Mouse (Mus musculus) cerebellum, postnatal 14 days (tissue): Measurements from ENCODE around the gene Nppc.
A peak's percentile ranks its signal among the peaks of the same experiment; 100 is the strongest.

Experiments used
- DNase-seq, 2 experiments: peaks; one replicate each; pipeline ENCODE4 v3.0.0; 2021; ENCODE audit warnings: mixed read lengths in 2 of 2

Nppc gene

GRCm38 (mm10) chr1:86670279-86671038 is at the start of gene Nppc:
TSS of gene Nppc (minus strand) at chr1:86670571.
- peak; percentile 69 to 81 for DNase-seq

- no peak for DNase-seq
Measured at GRCm38 (mm10) chr1:86719391-86719790, 49.0 kb upstream of the Nppc start.

- DNase-seq: no peak
Measured at GRCm38 (mm10) chr1:86718190-86718589, 47.8 kb upstream of the Nppc start.

GRCm38 (mm10) chr1:86713054-86713453 is 42.7 kb upstream of the Nppc start:
- DNase-seq: no peak

GRCm38 (mm10) chr1:86712045-86712444 is 41.7 kb upstream of the Nppc start:
- DNase-seq: no peak

- no peak for DNase-seq
Measured at GRCm38 (mm10) chr1:86709546-86709945, 39.2 kb upstream of the Nppc start.

- DNase-seq: peak; percentile 21 to 39
Measured at GRCm38 (mm10) chr1:86705461-86705860, 35.1 kb upstream of the Nppc start.

GRCm38 (mm10) chr1:86703965-86704326 is 33.6 kb upstream of the Nppc start:
- no peak for DNase-seq

- DNase-seq: peak; percentile 88 to 89
Measured at GRCm38 (mm10) chr1:86703300-86703964, 33.1 kb upstream of the Nppc start, which contains the start of gene Dis3l2. TSS of gene Dis3l2 (plus strand) at chr1:86703808.

- no peak for DNase-seq
Measured at GRCm38 (mm10) chr1:86700367-86700766, 30.0 kb upstream of the Nppc start.

- peak; percentile 39 to 63 for DNase-seq
Measured at GRCm38 (mm10) chr1:86699346-86700136, 29.2 kb upstream of the Nppc start.

- no peak for DNase-seq
Measured at GRCm38 (mm10) chr1:86698721-86699120, 28.4 kb upstream of the Nppc start.

- no peak for DNase-seq
Measured at GRCm38 (mm10) chr1:86696948-86697347, 26.6 kb upstream of the Nppc start.

- no peak for DNase-seq
Measured at GRCm38 (mm10) chr1:86691027-86691426, 20.7 kb upstream of the Nppc start.

GRCm38 (mm10) chr1:86687236-86687635 is 16.9 kb upstream of the Nppc start:
- no peak for DNase-seq

- no peak for DNase-seq
Measured at GRCm38 (mm10) chr1:86678667-86679066, 8.3 kb upstream of the Nppc start.

- DNase-seq: no peak
Measured at GRCm38 (mm10) chr1:86677624-86678023, 7.3 kb upstream of the Nppc start.

- DNase-seq: no peak
Measured at GRCm38 (mm10) chr1:86675126-86675525, 4.8 kb upstream of the Nppc start.

GRCm38 (mm10) chr1:86674385-86674784 is 4.0 kb upstream of the Nppc start:
- DNase-seq: peak; percentile 35 to 42

GRCm38 (mm10) chr1:86669552-86670273 is 658 bp downstream of the Nppc start:
- peak; percentile 78 to 81 for DNase-seq

- peak; percentile 40 to 54 for DNase-seq
Measured at GRCm38 (mm10) chr1:86665091-86665490, 5.3 kb downstream of the Nppc start.

- peak; percentile 41 to 64 for DNase-seq
Measured at GRCm38 (mm10) chr1:86657071-86657470, 13.3 kb downstream of the Nppc start.

- DNase-seq: peak in 1 of 2 experiments; percentile 44
Measured at GRCm38 (mm10) chr1:86652675-86653074, 17.7 kb downstream of the Nppc start.
